Mouse (Mus musculus): ENCODE data around the gene Lrba. TPM values are rescaled to one million over a fixed set of nuclear protein-coding genes. Genes with fewer than 3 reads are reported as not detected.

The Lrba gene
- polyA plus RNA-seq, 1 experiment from 2014 or later: 2.2 TPM

- no peak overlapping the region for H3K4me2 ChIP-seq
- H3K27me3 ChIP-seq: no peaks in the 10 kb centered on the region
- no peak for ATAC-seq (ENCODE audit: low read depth)
- no peak overlapping the region for H3K27ac ChIP-seq
- H3K4me1 ChIP-seq (replicated peaks): no peaks in the 10 kb centered on the region
- H3K9ac ChIP-seq: no peak overlapping the region
- whole genome bisulfite sequencing (ENCODE audit: insufficient replicate concordance): 62% methylated on average over 8 of the region's 8 CpGs
- no peaks in the 10 kb centered on the region for H3K9me3 ChIP-seq (replicated peaks)
- H3K36me3 ChIP-seq: no peaks in the 10 kb centered on the region
- DNase-seq: no peak
- H3K4me3 ChIP-seq (replicated peaks): no peak overlapping the region
These were observed 607.6 kb downstream of the Lrba start for GRCm38 (mm10) chr3:86832115-86832514.

Other genes with a start within 250 kb of the Lrba start
- gene Prss48, start 222.2 kb upstream of the Lrba start, polyA plus RNA-seq (2015; fragmentation: Nextera tagmentation; extraction: Ambion mirVana): not detected in 2 replicates
- 1,129 and 1,231 TPM in 2 replicates for gene Rps3a1, start 82.0 kb upstream of the Lrba start, polyA plus RNA-seq (2015; fragmentation: Nextera tagmentation; extraction: Ambion mirVana)

Measured in liver, embryonic 13.5 days (tissue).